Mouse (Mus musculus): ENCODE measurements around the gene Fzr1. TPM values are rescaled to one million over a fixed set of nuclear protein-coding genes. Genes with fewer than 3 reads are reported as not detected.

The Fzr1 gene
- polyA plus RNA-seq, 1 experiment from 2014 or later: 153 TPM

DNA sequence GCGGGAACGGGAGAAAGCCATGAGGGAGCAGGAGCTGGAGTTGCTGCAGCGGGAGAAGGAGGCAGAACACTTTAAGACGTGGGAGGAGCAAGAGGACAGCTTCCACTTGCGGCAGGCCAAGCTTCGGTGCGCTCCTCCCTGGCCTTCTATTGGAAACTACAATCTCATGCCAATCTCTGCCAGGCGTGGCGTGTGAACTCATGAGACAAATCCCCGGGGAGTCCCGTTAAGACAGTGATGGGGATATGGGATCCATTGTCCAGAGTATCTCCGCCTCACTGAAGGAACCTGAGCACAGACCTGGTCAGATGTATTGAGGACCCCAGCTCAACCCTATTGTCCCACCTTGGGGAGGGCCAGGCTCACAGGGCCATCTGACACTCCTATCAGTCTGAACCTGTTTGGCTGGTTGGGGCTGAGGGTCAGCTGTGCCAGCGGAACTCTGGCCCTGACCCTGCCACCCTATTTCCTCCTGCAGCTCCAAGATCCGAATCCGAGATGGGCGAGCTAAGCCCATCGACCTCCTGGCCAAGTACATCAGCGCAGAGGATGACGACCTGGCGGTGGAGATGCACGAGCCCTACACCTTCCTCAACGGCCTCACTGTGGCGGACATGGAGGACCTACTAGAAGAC is 55.1 kb downstream of the Fzr1 start:
- H3K27me3 ChIP-seq (replicated peaks): no peaks in the 10 kb centered on the region
- H3K27ac ChIP-seq: no peak overlapping the region
- H3K4me2 ChIP-seq: no peak overlapping the region
- 91% methylated on average over 23 of the region's 23 CpGs for WGBS
- no peaks in the 10 kb centered on the region for H3K9me3 ChIP-seq
- H3K9ac ChIP-seq: no peak overlapping the region
- H3K4me1 ChIP-seq: peaks cover 23% of the 10 kb centered on the region
- ATAC-seq (replicated peaks): no peak
- H3K4me3 ChIP-seq: no peak overlapping the region
- peaks cover 34% of the 10 kb centered on the region for H3K36me3 ChIP-seq (replicated peaks)

DNA sequence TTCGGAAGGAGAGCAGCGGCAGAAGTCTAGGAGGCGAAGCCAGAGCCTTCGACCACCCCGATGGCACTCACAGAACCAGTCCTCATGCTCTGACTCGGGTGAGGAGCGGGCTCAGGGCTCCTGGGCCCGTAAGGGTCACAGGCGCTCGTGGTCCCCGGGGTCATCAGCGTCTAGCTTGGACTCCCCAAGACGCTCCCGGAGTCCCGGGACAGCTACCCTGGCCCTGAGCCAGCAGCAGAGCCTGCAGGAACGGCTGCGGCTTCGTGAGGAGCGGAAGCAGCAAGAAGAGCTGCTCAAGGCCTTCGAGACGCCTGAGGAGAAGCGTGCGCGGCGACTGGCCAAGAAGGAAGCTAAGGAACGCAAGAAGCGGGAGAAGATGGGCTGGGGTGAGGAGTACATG is 55.9 kb downstream of the Fzr1 start:
- no peak overlapping the region for H3K9ac ChIP-seq
- H3K36me3 ChIP-seq (replicated peaks): peaks cover 40% of the 10 kb centered on the region
- no peaks in the 10 kb centered on the region for H3K27me3 ChIP-seq (replicated peaks)
- no peak overlapping the region for H3K27ac ChIP-seq
- WGBS: 95% methylated on average over 27 of the region's 27 CpGs
- no peak overlapping the region for H3K4me3 ChIP-seq
- no peaks in the 10 kb centered on the region for H3K9me3 ChIP-seq
- peaks cover 23% of the 10 kb centered on the region for H3K4me1 ChIP-seq
- no peak for ATAC-seq (replicated peaks)
- peak overlapping the region; percentile 79; the same call in 1 of the 2 replicates for H3K4me2 ChIP-seq

DNA sequence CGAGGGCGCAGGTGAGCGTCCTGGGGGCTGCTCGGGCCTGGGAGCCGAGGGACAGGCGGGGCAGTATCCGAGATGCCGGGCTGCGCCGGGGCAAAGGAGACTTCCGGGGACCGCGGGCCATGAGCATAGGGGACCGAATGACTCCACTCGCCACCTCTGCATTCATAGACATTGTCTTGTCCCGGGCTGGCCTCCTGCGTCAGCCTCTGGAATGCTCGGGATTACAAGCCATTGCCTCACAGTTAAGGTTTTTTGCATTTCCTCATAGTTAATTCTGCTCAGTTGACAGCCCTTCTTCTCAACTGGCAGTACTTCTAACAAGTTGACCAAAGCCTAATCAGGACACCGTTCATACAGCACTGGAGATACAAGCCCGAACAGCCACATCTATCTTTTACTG is 56.9 kb downstream of the Fzr1 start:
- Histone ChIP-seq H3K4me3 (peak overlapping the region; percentile 77), H3K9ac (peak overlapping the region; percentile 67), H3K27me3 (replicated peaks) (no peaks in the 10 kb centered on the region), H3K9me3 (no peaks in the 10 kb centered on the region), H3K4me1 (peaks cover 23% of the 10 kb centered on the region), H3K4me2 (peak overlapping the region; percentile 79), H3K36me3 (replicated peaks) (peaks cover 40% of the 10 kb centered on the region), H3K27ac (peak overlapping the region; percentile 90)
- ATAC-seq (replicated peaks): 0 out of 2 replicates have a peak, but pooled peaks have one; percentile 1
- WGBS: 3% methylated on average over 20 of the region's 20 CpGs

DNA sequence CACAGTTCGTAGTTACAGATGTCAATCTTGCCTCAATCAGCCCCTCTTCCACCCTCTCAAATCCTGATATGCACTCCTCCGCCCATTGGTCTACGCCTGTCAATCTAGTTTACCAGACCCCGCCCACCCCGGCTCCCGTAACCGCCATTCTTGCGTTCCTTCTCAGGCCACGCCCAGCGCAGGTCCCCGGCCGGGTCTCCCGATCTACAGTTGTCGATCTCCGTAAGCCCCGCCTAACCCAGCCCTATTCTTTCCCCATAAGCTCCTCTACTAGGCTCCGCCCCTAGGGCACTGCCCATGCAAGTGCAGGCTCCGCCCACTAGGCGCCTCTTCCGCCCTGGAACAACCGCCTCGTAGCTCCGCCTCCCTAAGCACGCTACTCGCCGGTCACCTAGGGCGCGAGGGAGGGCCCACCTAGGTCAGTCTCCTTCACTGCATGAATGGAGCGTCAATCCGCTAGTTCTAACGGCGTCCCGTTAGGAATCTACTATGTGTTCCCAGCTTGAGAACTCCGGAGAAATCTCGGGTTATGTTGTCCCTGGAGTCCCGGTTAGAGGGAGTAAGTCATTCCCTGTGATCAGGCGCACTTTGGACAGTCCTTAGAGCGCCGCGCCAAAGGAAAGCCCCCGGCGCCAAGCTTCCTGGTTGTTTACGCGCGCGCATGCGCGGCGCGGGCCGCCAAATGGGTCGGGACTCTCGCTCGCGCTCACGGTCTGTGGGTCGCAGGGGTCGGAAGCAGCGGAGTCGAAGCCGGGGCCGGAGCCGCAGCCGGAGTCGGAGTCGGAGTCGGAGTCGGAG is 57.6 kb downstream of the Fzr1 start, which contains the start of gene Cactin:
TSS of gene Cactin (plus strand) at position 554 of the 798 bp plus-strand sequence.
- peak; percentile 93 for ATAC-seq (replicated peaks)

DNA sequence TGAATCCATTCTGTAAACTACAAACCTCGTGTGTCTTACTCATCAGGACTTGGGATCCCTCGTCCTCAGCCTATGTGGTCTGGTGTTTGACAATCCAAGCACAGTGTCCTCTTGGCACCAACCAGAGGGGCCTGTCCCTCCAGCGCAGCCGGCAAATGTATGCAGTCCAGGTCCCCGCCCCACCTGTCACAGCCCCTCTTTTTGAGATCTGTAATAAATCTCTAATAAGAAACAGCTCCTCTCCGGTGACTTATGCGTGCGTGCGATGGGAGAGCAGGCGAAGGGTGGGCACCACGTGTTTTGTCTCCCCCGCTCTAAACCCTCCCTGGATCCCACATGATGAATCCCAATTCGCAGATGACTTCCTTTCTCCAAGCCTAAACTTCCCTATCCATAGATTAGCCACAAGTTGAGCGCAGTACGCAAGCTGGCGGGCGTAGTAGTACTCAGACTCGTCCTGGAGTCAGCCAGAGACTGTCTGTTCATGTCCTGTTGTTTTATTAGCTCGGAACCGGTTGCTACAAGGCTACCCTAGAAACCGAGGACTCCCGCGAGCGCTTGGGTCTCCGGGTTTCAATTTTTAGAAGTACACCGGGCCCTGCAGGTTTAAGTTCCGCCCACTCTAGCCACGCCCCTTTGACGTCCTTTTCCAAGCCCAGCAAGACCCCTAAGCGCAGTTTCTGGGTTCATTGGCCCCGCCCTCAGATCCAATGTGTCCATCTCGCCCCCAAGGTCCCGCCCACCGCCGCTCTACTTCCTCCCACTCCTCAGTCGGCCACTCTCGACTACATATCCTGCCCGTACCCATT is 58.4 kb downstream of the Fzr1 start:
- peak overlapping the region; percentile 90 for H3K27ac ChIP-seq
- H3K4me3 ChIP-seq: peak overlapping the region; percentile 77
- peaks cover 23% of the 10 kb centered on the region for H3K4me1 ChIP-seq
- H3K4me2 ChIP-seq: peak overlapping the region; percentile 79
- no peaks in the 10 kb centered on the region for H3K27me3 ChIP-seq (replicated peaks)
- H3K36me3 ChIP-seq (replicated peaks): peaks cover 39% of the 10 kb centered on the region
- WGBS: under 1% methylated on average over 38 of the region's 38 CpGs
- H3K9me3 ChIP-seq: no peaks in the 10 kb centered on the region
- H3K9ac ChIP-seq: peak overlapping the region; percentile 36
- ATAC-seq (replicated peaks): peak; percentile 57

More for the DNA sequence above, 57.6 kb downstream of the Fzr1 start, which contains the start of gene Cactin:
- Histone ChIP-seq H3K4me2 (peak within 1 kb of the TSS; percentile 79), H3K9me3 (no peaks in the 10 kb centered on the region), H3K4me1 (peaks cover 23% of the 10 kb centered on the region), H3K27ac (peak within 1 kb of the TSS; percentile 90), H3K9ac (peak within 1 kb of the TSS; percentile 67), H3K36me3 (replicated peaks) (peaks cover 38% of the 10 kb centered on the region), H3K27me3 (replicated peaks) (no peaks in the 10 kb centered on the region), H3K4me3 (peak within 1 kb of the TSS; percentile 77)
- WGBS: under 1% methylated on average over 68 of the region's 68 CpGs

DNA sequence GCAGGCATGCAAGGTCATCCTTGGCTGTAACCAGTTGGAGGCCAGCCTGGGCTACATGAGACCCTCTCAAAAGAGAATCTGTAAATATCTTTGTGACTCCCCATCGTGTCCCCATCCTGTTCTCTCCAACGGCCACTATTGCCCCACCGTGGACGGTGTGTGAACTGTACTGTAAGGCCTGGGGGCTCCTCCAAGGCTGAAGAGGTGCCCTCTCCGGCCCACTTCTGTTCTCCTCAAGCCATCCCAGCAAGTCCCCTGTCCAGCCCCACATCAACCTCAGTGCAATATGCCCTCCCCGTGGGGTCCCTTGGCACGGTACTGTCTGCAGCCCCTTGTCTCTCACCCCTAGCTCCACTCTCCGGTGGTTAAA is 59.0 kb downstream of the Fzr1 start:
- Histone ChIP-seq H3K4me3 (peak overlapping the region; percentile 77), H3K9ac (peak overlapping the region; percentile 36), H3K36me3 (replicated peaks) (peaks cover 38% of the 10 kb centered on the region), H3K27me3 (replicated peaks) (no peaks in the 10 kb centered on the region), H3K27ac (peak overlapping the region; percentile 90), H3K4me1 (peaks cover 23% of the 10 kb centered on the region), H3K4me2 (peak overlapping the region; percentile 79), H3K9me3 (no peaks in the 10 kb centered on the region)
- no peak for ATAC-seq (replicated peaks)
- WGBS: 43% methylated on average over 8 of the region's 8 CpGs

DNA sequence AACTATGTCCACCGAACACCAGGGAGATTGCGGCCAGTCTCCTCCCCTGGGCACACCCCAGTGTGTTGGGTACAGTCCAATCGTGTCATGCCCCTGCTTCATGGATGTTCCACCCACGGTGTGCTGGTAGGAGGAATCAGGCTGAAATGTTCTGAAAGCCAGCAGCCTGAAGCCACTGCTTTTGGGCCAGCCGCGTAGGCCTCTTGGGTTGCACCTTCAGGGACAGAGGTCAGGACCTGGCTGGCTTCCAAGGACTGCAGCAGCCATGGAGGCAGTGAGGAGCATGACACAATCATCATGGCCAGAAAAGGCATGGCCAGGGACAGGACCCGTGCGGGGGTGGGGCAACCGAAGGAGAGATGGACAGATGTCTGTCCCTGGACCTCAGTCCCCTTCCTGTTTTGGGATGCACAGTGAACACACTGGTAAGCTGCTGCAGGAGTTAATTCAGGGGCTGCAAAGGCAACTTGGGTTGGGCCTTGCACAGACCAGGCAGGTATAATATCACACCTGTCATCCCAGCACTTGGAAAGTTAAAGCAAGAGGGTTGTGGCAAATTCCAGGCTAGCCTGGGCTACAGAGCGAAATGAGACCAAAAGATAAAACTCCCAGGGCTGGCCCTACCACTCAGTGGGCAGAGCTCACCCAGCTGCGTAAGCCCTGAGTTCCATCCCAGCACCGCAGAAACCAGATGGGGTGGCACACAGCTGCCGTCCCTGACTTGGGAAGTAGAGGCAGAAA is 59.6 kb downstream of the Fzr1 start:
- 91% methylated on average over 13 of the region's 13 CpGs for WGBS
- H3K36me3 ChIP-seq (replicated peaks): peaks cover 38% of the 10 kb centered on the region

DNA sequence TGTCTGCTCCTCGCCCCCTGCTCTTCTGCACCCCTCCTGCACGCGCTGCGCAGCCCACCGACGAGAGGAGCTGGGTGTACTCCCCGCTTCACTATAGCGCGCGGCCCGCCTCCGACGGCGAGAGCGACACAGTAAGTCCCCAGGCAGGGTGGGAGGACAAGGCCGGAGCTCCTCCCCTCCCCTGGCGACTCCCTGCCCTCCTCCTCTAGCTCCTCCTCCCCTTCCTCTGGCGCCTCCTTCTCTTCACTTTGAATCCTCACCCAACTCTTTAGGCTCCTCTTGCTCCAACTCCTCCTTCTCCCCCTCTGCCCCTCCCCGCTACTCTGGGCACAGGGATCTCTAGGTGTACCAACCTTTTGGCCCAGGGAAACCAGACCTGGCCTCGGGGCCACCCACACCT is 61.0 kb downstream of the Fzr1 start:
- Histone ChIP-seq H3K36me3 (replicated peaks) (peaks cover 44% of the 10 kb centered on the region), H3K9ac (no peak overlapping the region), H3K27ac (no peak overlapping the region), H3K9me3 (no peaks in the 10 kb centered on the region), H3K4me3 (no peak overlapping the region), H3K27me3 (replicated peaks) (no peaks in the 10 kb centered on the region), H3K4me2 (peak overlapping the region; percentile 20), H3K4me1 (peaks cover 21% of the 10 kb centered on the region)
- WGBS: 12% methylated on average over 20 of the region's 20 CpGs
- no peak for ATAC-seq (replicated peaks)

More for the DNA sequence above, 59.6 kb downstream of the Fzr1 start:
- Histone ChIP-seq H3K9ac (peak overlapping the region; percentile 36; the same call in 1 of the 2 replicates), H3K4me1 (peaks cover 23% of the 10 kb centered on the region), H3K9me3 (no peaks in the 10 kb centered on the region), H3K27ac (no peak overlapping the region), H3K4me3 (no peak overlapping the region), H3K27me3 (replicated peaks) (no peaks in the 10 kb centered on the region), H3K4me2 (peak overlapping the region; percentile 79; the same call in 1 of the 2 replicates)
- ATAC-seq (replicated peaks): no peak

DNA sequence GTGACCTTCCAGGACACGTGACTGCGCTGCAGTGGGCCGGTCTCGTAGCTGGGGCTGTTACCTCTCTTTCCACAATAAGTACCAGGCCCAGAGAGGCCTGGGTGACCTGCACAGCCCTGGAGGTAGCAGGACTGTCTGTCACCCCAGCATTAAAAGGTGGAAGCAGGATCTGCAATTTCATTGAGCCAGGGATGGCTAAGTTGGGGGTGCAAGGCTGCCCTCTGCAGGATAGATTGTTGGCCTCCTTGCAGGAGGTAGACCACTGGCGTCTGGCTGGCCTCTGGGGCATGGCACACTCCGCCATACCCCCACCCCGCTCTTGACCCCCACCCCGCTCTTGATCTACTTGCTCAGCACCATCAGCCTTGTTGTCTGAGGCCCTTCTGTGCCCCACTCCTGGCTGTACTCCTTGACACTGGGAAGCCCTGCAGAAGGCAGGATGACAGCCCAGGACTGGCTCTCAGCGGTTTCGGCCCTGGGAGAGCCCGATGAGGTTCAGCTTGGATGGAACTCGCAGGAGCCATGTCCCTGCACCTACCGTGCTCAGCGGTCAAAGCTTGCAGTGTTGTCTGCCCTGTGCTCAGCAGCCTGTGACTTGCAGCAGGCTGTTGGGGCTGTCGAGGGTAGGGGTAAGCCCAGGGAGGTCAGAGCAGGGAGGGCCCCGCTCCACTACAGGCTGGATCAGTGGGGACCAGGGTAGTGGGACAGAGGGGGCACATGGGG is 61.8 kb downstream of the Fzr1 start:
- Histone ChIP-seq H3K27ac (no peak overlapping the region), H3K9me3 (no peaks in the 10 kb centered on the region), H3K9ac (no peak overlapping the region), H3K4me3 (no peak overlapping the region), H3K36me3 (replicated peaks) (peaks cover 52% of the 10 kb centered on the region), H3K4me1 (peaks cover 13% of the 10 kb centered on the region), H3K27me3 (replicated peaks) (no peaks in the 10 kb centered on the region), H3K4me2 (peak overlapping the region; percentile 20)
- no peak for ATAC-seq (replicated peaks)
- 41% methylated on average over 16 of the region's 16 CpGs for WGBS
